Mouse (Mus musculus) testis, adult 2 months (tissue): ENCODE results near the gene Kpna4.

ENCODE experiments used
- CTCF ChIP-seq: fragments of 200-500 bp; IDR thresholded peaks from 2 replicates; pipeline ENCODE4 v1.5.1; 2012; ENCODE audit warnings: low read depth, mild to moderate bottlenecking, inconsistent platforms, low read length, moderate library complexity; ENCODE audit not compliant: control insufficient read depth, insufficient read depth, insufficient replicate concordance
- POLR2A ChIP-seq: fragments of 200-500 bp; IDR thresholded peaks from 2 replicates; pipeline ENCODE4 v1.6.1; 2012; ENCODE audit warnings: low read depth, mild to moderate bottlenecking, inconsistent platforms, low read length, moderate library complexity; ENCODE audit not compliant: control insufficient read depth

GRCm38 (mm10) chr3:69040105-69040504, 86.8 kb downstream of the Kpna4 start:
- no peak for TF ChIP-seq CTCF
- no peak for TF ChIP-seq POLR2A
